Mouse (Mus musculus) frontal cortex, postnatal 25 days (tissue): ENCODE results near the gene 4930402F06Rik.
A peak's percentile ranks its signal among the peaks of the same experiment; 100 is the strongest.

Experiments
- DNase-seq, 2 experiments: peaks; one replicate each; pipeline ENCODE4 v3.0.0; 2022; ENCODE audit warnings: low spot score in 2 of 2

4930402F06Rik gene

DNA sequence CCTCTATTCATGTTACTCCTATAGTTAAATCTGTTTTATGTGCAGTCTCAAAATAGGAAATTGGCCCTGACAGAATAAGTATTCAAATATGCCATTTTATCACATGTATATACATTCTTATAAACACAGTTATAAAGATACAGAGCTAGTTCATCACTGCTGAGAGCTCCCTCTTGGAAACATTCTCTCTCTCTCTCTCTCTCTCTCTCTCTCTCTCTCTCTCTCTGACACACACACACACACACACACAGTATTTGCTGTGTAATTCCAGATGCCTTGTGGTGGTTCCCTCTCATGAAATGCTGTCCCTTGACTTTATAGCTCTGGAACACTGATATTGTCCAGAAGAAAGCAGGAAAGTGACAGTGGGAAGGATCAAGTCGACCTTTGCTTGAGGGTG is 58.9 kb downstream of the 4930402F06Rik start:
- DNase-seq, result no peak

DNA sequence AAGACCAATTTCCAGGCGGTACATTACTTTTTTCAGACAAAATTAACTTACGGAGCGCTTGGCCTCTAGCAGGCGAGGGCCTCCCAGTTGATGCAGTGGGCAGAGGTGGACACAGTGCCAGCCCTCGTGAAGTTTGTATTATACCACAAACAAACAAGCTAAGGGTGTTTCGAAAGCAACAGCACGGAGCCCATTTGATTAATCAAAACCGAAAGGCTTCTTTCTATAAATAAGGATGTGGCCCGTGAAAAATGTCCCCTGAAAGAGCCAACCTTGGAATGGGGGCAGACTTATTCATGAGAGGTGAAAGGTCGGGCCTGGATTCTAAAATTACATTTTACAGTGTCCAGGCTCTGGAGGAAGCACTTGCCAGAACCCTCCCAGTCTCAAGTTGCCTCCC is 59.6 kb downstream of the 4930402F06Rik start:
- DNase-seq, result no peak

DNA sequence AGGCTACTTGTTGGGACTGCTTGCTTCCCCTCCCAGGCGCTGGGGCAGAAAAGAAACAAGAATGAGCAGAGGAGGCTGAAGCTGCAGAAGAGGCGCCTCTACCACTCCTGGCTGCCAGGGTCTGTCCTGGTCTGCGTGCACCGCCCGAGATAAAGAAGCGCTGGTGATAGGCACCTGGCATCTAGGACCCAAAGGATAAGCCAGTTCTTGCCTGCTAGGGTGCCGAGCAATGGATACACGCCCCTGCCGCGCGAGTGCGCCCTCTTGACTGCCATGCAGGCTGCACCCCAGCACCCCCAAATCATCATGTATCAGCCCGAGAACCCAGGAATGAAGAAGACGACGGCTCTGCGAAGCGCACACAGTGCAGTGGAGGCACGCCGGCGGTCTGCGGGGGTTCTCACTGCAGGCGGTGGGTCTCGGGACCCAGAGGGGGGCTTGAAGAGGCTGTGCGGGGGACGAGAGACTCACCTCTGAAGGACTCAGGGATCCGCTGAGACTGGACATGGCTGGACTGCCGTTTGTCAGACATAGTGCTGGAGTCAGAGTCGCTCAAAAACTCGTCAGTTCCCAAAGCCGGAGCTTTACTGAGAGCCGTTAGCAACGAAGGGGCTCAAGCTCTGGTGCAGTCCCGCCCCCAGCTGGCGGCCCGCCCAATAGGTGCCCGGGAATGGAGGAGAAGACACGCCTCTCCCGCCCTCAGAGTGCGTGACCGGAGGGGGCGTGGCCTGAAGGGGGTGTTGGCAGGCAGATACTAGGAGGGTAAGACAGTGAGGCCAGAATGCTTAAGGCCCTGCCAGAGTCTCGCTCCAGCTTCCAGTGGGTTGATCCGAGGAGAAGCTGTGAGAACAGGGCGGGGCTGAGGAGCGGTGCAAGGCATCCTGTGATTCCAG is 60.3 kb downstream of the 4930402F06Rik start, which contains the start of gene Stom:
Stom (minus strand) TSS at position 589 of the 893 bp plus-strand sequence.
- peak; percentile 95 to 96 for DNase-seq

DNA sequence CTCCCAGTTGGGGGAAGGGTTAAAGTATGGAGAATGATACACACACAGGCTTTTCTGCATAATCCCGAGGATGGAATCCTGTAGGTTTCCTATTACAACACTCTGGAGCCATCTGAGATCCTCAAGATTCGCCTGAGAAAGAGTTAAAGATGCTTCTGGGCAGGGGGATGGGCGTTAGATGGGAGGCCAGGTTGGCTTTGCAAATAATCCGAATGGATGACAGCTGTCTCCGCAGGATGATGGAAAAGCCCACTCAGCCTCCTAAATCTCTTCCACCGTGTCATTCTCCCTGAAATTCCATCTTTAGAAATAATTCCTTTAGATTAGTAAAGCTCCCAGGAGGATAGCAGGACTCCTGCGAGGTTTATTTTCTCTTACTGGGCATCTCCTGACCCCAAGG is 61.4 kb downstream of the 4930402F06Rik start:
- DNase-seq, result no peak

DNA sequence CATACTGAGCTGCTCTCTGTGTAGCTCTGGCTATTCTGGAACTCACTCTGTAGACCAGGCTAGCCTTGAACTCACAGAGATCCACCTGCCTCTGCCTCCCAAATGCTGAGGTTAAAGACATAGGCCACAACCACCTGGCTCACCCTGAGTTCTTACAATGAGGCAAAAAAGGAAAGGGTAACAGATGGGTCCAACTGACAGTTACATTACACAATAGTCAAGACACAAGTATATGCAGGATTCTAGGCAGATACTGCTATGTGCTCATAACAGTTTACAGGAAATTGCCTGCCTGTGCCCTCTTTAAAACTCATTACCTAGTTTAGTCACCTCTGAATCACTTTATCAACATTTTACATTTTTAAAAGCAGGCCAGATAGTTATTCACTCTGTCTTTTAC is 63.3 kb downstream of the 4930402F06Rik start:
- no peak for DNase-seq

DNA sequence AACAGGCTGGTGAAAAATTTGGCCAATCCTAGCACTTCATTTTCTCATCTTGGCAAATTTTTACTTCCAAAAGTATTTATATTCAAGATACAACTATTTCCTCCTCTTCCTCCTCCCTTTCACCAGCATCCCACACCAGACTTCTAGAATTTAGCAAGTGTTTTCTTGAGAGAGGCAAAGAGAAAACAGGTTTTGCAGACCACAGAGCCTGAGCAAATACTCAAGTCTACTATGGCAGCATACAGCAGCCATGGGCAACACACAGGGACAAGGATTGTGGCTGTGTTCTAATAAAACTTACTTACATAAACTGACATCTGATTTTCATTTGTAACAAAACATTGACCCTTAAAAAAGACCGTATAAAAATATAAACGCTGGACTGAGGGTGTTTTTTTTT is 65.8 kb downstream of the 4930402F06Rik start:
- DNase-seq, result no peak

DNA sequence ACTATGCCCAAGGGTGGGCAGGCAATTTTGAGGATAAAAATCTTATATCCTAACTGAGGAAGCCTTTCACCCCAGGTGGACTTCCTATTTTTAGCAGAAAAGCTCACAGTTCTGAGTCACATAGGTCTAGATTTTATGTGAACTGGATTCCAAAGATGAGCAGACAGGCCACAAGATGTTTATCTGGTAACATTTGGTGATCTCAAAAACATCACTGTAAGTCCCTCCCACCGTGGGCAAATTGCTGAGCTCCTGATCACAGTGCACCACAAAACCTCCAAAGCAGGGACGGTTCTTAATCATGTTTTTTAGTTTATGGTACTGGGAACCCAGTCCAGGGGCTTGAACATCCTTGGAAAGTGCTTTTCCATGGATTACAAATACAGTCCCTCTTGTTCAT is 67.9 kb downstream of the 4930402F06Rik start:
- no peak for DNase-seq

DNA sequence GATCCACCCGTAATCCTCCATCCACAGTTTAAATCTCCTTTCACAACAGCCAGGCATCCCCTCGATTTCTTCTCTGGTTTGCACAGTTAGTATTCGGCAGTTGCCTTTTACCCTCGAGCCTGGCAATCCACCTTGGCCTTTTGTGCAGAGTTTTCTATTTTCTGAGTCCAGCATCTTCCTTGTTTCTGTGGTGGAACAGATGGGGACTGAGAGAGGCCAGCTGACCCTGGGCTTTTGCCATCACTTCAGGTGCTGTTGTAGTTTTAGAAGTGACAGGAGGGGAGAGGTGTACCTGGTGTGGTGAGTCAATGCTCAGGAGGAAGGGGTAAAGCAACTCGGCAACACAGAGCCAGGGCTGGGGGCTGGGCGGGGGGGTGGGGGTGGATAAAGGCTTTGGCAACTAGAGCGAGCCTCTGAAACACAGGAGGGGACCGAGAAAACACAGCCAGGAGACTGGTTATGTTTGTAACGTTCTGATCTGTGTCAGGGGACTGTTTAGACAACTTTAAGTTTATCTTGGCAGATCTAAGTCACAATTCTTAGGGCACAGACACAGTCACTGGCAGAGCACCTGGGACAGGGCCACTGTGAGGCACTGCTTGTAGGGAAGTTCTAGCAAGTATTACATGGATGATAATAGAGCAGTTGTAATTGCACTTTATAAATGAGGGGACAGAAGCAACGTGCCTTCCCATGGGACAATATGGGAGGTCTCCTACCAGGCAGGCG is 68.7 kb downstream of the 4930402F06Rik start:
- DNase-seq, result no peak

DNA sequence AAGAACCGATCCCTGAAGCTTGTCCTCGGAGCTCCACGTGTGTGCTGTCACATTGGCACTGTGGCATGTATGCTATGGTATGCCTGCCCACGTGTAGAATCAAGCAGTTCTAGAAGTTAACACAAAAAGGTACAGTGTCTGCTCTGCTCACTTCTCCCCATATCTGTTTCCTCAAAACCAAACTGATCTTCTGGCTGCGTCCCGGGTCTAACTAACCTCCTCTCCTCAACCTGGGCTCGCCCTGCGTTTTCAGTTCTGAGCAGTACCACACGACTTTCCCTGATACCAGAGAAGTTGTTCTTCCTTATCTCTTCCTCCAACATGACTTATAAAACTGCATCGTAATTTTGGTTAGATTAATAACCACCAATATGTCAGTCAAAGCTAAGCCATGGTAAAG is 69.4 kb downstream of the 4930402F06Rik start:
- DNase-seq, result no peak

DNA sequence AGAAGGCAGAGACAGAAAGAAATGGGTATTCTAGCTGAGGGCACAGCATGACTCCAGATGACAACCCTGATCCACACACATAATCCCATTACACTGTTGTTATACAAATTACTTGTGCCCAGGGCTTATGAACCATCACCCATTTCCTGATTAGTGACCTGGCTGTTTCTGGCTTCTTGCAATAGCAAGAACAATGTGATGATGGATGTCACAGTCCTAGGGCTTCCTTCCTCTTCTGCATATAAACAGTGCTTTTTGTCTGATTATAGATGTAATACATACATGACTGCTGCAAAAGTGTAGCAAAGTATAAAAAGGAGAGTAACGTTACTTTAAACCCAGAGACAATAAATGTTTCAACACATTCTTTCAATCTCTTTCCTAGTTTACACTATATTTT is 70.0 kb downstream of the 4930402F06Rik start:
- no peak for DNase-seq

DNA sequence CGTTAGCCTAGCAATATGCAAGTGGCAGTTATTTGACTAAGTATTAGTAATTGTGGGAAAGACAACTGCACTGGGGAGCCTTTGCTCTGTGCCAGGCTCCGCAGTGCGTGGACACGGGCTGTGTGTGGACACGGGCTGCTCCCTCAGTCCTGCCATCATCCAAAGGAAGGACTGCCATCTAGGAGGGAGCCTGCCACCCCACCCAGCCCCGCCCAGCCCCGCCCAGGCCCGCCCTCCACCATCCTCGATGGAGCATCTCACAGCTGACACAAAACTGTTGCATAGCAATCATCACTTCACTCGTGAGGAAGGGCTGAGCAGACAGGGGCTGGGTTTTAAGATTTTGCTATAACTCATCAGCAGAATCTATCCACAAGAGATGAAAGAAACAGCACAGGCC is 71.0 kb downstream of the 4930402F06Rik start:
- DNase-seq, result no peak
